Mouse (Mus musculus): Measurements from ENCODE around the gene Sh2b1. TPM values are rescaled to one million over a fixed set of nuclear protein-coding genes. Genes with fewer than 3 reads are reported as not detected.

Gene Sh2b1
- 4.7 and 12.6 TPM in 2 replicates for total RNA-seq (2015; ENCODE audit: low replicate concordance)
- 4.1 and 4.6 TPM in 2 replicates for total RNA-seq (2017; ENCODE audit: low replicate concordance)

DNA sequence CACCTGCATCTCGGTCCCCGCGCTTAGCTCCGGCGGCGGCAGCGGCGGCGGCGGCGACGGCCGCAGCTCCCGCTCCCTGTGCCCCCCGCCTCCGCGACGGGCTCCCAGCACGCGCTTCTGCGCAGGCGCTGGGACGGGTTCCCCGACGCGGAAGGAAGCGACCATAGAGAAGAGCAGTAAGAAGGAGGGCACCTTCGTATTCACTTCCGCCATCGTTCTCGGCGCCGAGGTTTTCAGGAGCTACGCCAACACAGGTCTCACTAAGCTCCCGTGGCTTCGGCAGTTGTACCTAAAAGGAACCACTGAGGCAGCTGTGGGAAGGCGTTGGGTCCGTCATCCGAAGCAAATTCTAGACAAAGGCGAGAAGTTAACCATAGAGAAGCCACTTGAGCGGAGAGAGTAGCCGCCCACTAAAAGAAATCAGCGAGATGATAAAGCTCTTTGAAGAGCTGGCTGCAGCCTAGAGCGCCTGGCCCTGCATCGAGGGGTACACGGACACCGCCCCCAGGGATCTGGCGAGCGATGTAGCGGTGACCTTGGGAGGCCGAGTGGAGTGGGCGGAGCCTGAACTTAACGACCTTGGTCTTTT lies at the start of gene Sh2b1:
Sh2b1 (minus strand) TSS at position 432 of the 589 bp plus-strand sequence.
- ATAC-seq (replicated peaks; ENCODE audit: low FRiP score, poor library complexity, severe bottlenecking) = peak; percentile 90

DNA sequence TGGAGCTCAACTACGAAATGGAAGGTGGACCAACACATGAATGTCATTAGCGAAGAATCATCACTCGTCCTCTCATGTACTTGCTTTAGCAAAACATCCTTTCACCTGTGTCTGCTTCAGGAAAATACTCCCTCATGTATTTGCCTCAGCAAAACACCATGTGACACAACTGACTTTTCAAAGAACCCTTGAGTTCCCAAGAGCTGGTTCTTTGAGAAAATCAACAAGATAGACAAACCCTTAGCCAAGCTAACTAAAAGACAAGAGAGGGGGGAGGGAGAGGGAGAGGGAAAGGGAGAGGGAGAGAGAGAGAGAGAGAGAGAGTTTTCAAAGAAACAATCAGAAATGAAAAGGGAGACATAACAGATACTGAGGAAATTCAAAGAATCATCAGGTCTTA lies 48.1 kb upstream of the Sh2b1 start:
- ATAC-seq (replicated peaks; ENCODE audit: low FRiP score, poor library complexity, severe bottlenecking) = no peak

DNA sequence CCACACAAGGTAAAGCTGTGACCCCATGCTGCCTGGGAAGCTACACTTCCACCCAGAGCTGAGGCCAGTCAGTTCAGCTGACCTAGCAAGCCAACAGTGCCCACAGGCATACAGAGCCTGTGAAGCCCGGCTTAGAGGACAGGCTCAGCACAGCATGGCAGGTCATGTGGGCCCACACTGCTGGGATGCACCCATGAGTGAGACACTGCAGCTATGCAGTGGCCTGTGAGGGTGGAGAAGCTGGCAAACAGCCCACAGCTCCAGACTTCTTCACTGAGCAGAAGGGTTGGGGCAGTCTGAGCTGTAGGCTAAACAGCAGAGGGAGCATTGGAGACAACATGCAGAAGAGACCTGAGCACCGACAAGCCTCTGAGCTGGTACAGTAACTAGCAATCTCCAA lies 44.3 kb upstream of the Sh2b1 start:
- ATAC-seq (replicated peaks; ENCODE audit: low FRiP score, poor library complexity, severe bottlenecking) = 0 out of 2 replicates have a peak, but pooled peaks have one; percentile 19

DNA sequence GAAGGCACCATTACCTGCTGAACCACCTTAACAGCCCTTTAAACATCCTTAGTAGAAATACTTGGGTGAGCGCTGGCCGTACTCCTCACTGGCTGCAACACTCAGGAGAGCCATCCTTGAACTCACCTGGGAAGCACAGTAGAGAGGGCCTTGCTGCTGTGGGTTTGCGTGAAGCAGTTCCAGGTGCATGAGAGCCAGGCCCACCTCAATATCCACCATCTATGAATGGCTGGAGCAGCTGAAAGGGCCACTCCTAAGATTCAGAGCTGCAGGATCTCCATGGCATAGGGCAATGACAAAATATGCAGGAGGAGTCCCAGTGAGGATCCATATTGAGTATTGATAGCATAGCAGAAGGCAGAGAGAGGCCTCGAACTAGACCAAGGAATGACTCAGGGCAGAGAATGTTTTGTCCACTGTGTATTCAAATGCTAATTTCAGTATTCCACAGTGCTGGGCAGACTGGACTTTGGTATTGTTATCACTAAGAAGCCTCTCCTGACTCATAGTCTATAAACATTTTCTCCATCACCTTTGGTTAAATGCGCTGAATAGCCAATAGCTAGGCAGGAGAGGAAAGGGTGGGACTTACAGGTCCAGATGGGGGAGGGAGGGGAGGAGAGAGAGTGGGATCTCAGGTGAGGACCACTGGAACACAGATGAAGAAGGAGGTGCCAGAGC lies 43.2 kb upstream of the Sh2b1 start:
- no peak for ATAC-seq (replicated peaks; ENCODE audit: low FRiP score, poor library complexity, severe bottlenecking)

DNA sequence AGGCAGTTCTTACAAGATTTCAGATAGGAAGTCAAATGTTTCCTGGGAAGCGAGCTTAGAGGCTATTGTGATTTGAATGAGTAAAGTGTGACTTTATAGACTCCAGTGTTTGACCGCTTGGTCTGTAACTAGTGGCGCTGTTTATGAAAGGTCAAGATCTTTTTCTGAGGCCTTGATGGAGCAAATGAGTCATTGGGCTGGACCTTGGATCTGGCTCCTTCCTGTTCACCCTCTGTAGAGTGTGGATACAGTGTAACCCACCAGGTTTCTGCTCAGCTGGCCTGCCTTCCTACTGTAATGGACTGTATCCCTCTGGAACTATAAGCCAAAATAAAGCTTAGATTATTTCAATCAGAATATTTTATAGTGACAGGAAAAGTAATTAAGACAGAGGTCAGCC lies 36.1 kb upstream of the Sh2b1 start:
- ATAC-seq (replicated peaks; ENCODE audit: low FRiP score, poor library complexity, severe bottlenecking) = no peak

DNA sequence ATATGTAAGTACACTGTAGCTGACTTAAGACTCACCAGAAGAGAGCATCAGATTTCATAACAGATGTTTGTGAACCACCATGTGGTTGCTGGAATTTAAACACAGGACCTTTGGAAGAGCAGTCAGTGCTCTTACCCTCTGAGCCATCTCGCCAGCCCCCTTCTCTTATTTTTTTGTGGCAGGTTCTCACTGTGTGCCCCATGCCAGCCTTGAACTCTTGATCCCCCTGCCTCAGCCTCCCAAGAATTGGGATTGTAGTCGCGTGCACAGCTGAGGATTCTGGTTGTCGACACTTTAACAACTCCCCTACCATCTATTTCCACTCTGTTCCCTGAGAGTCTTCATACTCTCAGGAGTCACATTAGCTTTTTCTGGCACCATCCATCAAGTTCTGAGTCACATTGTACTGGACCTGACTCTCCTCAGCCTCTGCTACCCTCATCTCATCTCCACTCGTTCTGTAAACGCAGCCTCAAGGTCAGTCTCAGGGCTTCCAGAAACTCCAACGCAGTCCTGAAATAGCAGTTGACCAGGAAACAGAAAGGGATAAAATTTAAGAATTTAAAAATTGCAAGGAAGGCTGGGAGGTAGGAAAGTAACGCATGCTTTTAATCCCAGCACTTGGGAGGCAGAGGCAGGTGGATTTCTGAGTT lies 32.0 kb upstream of the Sh2b1 start:
- no peak for ATAC-seq (replicated peaks; ENCODE audit: low FRiP score, poor library complexity, severe bottlenecking)

DNA sequence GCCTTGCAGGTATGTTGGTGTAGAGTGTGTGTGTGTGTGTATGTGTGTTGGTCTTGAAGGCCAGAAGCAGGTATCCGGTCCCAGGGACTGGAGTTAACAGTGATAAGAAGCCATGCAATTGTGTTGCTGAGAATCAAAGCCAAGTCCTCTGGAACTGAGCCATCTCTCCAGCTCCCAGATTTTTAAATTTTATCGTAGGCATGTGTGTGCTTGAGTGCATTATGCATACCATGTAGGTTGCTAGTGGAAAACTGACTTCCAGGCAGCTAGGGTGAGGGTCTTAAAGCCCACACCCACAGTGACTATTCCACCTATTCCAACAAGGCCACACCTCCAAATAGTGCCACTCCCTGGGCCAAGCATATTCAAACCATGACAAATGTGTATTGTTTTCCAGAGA lies 29.7 kb upstream of the Sh2b1 start:
- no peak for ATAC-seq (replicated peaks; ENCODE audit: low FRiP score, poor library complexity, severe bottlenecking)

DNA sequence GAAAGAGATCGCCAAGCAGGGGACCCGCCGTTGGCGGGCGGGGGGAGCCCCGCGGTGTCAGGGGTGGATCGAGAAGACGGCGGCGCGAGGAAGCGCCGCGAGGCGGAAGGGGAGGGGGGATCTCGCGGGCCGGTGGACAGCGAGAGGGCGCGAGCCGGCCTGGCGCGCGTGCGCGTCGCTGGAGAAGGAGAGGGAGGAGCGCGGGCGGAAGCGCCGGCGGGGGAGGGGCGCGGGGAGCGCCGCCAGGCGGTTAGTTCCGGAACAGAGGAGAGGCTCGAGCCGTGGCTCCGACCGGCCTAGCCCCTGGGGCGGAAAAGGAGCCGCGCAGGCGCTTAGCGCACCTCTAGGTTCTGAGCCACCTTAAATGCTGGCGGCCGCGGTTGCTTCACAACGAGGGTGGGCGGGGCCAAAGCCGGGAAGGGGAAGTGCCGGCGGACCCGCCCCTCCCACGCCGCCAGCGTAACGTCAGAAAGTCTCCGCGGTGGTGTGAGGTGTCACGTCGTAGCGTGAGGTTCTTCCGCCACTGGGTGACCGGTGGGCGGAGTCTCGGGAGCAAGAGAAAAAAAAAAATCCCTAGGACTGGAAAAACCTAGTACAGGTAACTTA lies 28.2 kb upstream of the Sh2b1 start, which contains the start of gene Atxn2l:
Atxn2l (minus strand) TSS at position 165 of the 606 bp plus-strand sequence.
- peak; percentile 83 for ATAC-seq (replicated peaks; ENCODE audit: low FRiP score, poor library complexity, severe bottlenecking)

DNA sequence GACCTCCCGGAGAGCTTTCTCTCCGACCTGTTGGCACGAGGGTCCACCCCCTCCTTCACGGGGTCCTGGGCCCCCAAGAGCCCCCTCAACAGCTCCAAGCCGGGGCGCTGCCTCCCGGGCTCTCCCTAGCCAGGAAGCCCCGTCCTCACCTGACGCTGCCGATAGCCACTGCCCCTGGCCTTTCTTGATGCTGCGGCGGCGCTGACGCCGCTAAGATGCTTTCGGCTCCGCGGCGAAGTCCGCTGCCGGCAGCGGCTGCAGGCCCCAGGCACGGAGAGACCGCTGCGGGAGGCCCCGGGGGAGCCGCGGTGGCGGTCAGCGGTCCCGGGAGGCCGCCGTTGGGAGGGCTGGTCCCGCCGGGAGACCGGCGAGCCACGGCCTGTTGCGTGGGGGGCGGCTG lies 27.5 kb upstream of the Sh2b1 start:
- ATAC-seq (replicated peaks; ENCODE audit: low FRiP score, poor library complexity, severe bottlenecking) = no peak

DNA sequence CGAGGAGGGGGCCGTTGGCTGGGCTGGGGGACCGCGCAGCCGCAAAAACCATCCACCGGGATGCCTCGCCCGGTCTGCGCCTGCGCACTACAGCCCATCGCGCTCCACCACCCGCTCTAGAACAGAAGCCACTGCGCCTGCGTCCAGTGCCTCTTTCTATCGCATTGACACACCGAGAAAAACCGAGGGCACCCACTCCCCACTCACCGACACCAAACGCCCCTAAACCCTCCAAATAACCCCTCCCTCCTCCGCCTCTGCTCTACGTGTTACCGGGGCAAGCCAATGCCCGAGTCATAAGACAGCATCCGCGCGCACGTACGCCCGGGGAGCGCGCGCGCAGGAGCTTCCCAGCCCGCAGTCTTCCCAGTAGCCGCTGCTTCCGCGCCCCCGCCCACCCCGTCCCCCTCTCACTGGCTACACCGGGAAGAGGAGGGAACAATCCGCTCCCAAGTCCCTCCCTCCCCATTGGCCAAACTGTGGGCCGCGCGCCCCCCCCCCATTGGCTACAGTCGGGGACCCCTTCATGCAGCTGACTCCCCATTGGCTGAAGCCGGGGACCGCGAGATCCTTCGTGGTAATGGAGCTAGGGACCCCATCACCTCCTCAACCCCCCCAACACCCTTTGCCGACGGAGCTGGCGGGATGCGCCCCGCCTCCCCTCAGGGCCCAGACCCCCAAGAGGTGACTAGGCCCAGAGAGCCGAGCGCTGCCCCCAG lies 27.0 kb upstream of the Sh2b1 start:
- ATAC-seq (replicated peaks; ENCODE audit: low FRiP score, poor library complexity, severe bottlenecking) = peak; percentile 77

DNA sequence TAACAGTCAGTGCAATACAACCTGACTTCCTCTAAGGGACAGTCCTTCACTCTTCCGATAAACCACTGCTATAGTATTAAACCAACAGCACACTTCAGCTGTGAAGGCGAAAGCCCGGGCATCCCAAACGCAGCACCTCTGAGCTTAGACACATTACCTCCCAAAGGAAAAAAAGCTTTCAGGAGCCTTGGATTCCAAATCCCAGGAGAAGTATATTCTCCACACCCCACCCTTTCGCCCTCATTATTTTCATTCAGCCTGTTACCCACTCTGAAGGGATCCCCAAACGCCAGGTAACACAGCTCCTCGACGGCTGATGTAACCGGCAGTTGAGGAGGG lies 26.4 kb upstream of the Sh2b1 start:
- ATAC-seq (replicated peaks; ENCODE audit: low FRiP score, poor library complexity, severe bottlenecking) = peak; percentile 22

DNA sequence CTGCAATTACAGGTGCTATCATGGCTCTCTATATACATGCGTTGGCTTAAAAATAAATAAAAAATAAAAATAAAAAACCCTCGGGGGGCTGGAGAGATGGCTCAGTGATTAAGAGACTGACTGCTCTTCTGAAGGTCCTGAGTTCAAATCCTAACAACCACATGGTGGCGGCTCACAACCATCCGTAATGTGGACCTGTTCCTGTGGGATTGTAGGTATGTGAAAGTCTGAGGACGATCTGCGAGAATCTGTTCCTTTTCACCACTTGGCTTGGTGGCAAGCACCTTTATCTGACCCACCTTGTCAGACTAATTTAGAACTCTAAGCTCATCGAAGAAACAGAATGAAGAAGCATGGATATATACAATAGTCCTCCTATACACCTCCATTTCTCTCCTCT lies 24.2 kb upstream of the Sh2b1 start:
- ATAC-seq (replicated peaks; ENCODE audit: low FRiP score, poor library complexity, severe bottlenecking) = no peak

DNA sequence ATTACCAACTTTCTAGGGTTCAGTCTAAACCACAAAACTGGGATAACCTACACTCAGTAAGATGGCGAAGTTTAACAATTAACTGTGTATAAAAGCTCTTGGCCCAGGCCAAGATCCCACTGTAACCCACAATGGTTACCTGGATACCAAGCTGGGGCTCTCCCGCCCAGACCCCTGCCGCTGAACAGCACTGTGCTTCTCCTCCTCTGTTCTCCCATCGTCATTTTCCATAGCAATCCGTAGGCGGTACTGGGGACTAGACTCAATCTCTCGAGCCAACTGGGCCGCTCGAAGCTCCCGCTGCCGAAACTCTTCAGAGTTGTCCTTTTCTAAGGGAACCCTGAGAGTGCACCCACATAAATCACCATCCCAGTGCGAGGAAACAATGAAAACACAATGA lies 22.7 kb upstream of the Sh2b1 start:
- no peak for ATAC-seq (replicated peaks; ENCODE audit: low FRiP score, poor library complexity, severe bottlenecking)

DNA sequence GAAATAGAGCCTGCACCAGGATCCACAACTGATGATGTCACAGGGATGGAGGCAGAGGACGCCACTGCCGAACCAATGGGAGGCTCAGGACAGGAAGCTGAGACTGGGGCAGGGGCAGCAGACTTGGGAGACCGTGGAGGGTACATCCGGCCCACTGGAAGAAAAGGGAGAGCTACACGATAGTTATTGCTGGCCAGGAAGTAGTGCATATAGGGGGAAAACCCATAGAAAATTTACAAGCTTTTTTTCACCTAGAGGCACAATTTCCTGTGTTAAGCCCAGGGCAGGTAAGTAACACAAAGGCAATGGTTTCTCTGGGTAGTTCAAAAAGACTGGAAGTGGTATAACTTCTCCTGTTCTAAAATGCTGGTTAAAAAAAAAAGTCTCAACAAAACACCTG lies 21.3 kb upstream of the Sh2b1 start:
- ATAC-seq (replicated peaks; ENCODE audit: low FRiP score, poor library complexity, severe bottlenecking) = no peak

DNA sequence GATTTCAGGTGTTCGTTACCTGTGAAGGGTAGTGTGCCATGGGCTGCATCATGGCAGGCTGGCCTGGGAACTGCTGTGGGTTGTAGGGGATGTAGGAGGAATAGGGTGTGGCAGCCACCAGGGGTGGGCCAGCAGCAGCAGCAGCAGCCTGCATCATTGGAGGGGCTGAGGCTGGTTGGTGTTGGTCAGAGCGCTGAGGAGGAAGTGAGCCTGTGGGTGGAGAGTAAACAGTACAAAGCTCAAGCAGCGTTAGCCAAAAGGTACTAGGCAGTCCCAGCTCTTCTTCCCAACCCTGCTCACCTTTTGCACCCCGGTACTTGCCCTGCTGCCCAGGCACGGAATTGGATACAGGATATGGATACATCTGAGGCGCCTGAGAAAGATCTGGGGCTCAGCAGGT lies 18.9 kb upstream of the Sh2b1 start:
- no peak for ATAC-seq (replicated peaks; ENCODE audit: low FRiP score, poor library complexity, severe bottlenecking)

DNA sequence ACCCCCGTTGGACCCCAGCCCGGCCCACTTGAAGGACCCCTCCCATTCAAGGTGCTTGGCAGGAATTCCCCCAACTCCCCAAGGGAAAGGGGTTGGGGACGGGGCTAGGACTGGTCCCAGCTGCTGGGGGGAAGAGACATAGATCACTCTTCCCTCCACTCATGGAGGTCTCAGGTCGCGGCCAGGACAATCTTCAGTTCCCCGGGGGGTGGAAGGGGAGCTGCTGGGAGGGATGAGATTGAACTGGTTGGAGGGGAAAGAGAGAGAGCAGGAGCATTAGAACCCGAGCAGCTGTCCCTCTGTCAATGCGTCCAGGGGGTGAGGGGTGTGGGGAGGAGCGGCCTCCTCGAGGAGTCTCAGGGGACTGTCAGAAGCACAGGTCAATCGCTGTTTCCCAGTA lies 16.7 kb upstream of the Sh2b1 start:
- ATAC-seq (replicated peaks; ENCODE audit: low FRiP score, poor library complexity, severe bottlenecking) = no peak

DNA sequence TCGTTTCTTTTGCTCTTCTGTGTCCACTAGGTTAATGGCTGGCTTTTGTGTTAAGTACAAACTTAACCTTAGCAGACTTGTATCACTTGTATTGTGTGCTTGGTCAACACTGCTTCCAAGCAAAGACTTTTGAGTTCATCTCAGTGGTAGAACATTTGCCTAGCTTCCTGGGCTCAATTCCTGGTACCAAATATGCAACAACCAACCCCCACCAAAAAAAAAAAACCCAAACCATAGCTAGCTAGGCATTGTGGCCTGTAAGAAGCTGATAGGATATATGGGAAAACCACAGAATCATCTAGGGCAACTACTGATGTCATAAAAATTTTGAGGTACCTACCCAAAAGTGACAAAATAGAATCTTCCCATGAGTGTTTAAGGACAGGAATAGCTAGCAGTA lies 15.8 kb upstream of the Sh2b1 start:
- ATAC-seq (replicated peaks; ENCODE audit: low FRiP score, poor library complexity, severe bottlenecking) = no peak

DNA sequence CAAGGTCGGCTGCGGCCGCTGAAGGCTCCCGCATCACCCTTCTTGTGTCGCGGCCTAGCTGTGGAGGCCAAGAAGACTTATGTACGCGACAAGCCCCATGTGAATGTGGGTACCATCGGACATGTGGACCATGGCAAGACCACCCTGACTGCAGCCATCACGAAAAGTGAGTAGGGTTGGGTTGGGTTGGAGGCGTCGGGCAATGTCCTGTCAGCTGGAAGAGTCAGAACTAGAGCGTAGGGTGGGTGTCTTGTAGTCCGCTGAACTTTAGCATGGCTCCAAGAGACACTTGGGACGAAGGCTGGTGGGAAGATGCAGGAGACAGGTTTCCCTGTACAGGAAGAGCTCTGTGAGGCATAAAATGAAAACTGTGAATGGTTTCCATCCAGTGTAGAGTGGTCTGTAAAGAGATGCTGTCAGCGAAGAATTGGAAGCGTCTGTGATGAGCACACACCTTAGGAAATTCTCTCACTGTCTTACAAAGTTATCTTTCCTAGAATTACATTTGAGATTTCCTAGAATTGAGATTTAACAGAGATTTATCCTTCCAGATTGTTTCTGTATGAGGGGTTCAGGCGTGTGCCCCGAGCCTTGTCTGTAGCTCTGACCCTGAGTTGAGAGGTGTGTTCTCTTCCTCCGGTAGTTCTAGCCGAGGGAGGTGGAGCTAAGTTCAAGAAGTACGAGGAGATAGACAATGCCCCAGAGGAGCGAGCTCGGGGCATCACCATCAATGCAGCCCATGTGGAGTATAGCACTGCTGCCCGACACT lies 12.6 kb upstream of the Sh2b1 start:
- peak; percentile 15; the same call in 1 of the 2 replicates for ATAC-seq (replicated peaks; ENCODE audit: low FRiP score, poor library complexity, severe bottlenecking)

DNA sequence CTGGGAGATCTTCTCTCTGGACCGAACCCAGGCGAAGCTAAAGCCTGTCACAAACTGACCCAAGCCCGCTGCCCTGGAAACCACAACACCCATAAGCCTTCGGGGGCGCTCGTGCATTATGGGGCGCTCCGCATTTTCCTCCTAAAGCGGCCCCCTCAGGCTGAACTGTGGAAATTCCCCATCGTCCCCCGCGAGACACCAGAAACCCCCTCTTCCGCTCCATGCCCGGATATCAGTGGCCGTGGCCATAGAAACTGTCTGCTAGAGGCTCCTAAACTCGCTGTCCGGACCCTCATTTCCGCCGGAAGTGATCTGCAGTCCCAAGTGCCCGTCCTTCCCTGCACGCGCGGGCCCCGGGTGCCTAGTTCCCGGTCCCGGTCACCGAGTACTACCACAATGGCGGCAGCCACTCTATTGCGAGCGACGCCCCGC lies 11.8 kb upstream of the Sh2b1 start, which contains the start of gene Tufm:
Tufm (plus strand) TSS at position 310 of the 432 bp plus-strand sequence.
- peak; percentile 78 for ATAC-seq (replicated peaks; ENCODE audit: low FRiP score, poor library complexity, severe bottlenecking)
